Mouse (Mus musculus): ENCODE data around the gene Olfr558. TPM values are rescaled to one million over a fixed set of nuclear protein-coding genes. Genes with fewer than 3 reads are reported as not detected.

Gene Olfr558
- polyA plus RNA-seq (2016; fragmentation: Nextera tagmentation; extraction: Ambion mirVana), result not detected in 2 replicates

GRCm38 (mm10) chr7:102701915-102702314, at the start of gene Olfr558:
Gene Olfr558, plus strand, starts transcription at chr7:102702215.
- no peaks in the 10 kb centered on the region for H3K27me3 ChIP-seq (ENCODE audit: insufficient read depth, poor library complexity, severe bottlenecking)
- H3K36me3 ChIP-seq, result no peaks in the 10 kb centered on the region
- no peaks in the 10 kb centered on the region for H3K4me1 ChIP-seq
- no peak for DNase-seq (ENCODE audit: low spot score)
- no peaks in the 10 kb centered on the region for H3K9me3 ChIP-seq
- H3K27ac ChIP-seq, result no peak within 1 kb of the TSS
- H3K4me3 ChIP-seq, result no peak within 1 kb of the TSS

GRCm38 (mm10) chr7:102658523-102658922, 43.5 kb upstream of the Olfr558 start, which contains the start of gene Olfr555:
Gene Olfr555, plus strand, starts transcription at chr7:102658823.
- Histone ChIP-seq H3K9me3 (no peaks in the 10 kb centered on the region), H3K27ac (no peak within 1 kb of the TSS), H3K27me3 (ENCODE audit: insufficient read depth, poor library complexity, severe bottlenecking) (no peaks in the 10 kb centered on the region), H3K4me1 (no peaks in the 10 kb centered on the region), H3K36me3 (no peaks in the 10 kb centered on the region), H3K4me3 (no peak within 1 kb of the TSS)
- 67% methylated on average over 1 of the region's 1 CpGs for WGBS
- DNase-seq (ENCODE audit: low spot score), result no peak

- Histone ChIP-seq H3K36me3 (no peaks in the 10 kb centered on the region), H3K4me3 (no peak within 1 kb of the TSS), H3K9me3 (no peaks in the 10 kb centered on the region), H3K27me3 (ENCODE audit: insufficient read depth, poor library complexity, severe bottlenecking) (no peaks in the 10 kb centered on the region), H3K27ac (no peak within 1 kb of the TSS), H3K4me1 (no peaks in the 10 kb centered on the region)
- WGBS, result 56% methylated on average over 3 of the region's 3 CpGs
- no peak for DNase-seq (ENCODE audit: low spot score)
These were observed 37.4 kb upstream of the Olfr558 start, which contains the start of gene Olfr556 for GRCm38 (mm10) chr7:102664599-102664998. Gene Olfr556, plus strand, starts transcription at chr7:102664899.

- WGBS, result 29% methylated on average over 2 of the region's 2 CpGs
- no peak for DNase-seq (ENCODE audit: low spot score)
- H3K9me3 ChIP-seq, result no peaks in the 10 kb centered on the region
- H3K27ac ChIP-seq, result no peak overlapping the region
- no peaks in the 10 kb centered on the region for H3K4me1 ChIP-seq
- no peaks in the 10 kb centered on the region for H3K36me3 ChIP-seq
- H3K4me3 ChIP-seq, result no peak overlapping the region
- no peaks in the 10 kb centered on the region for H3K27me3 ChIP-seq (ENCODE audit: insufficient read depth, poor library complexity, severe bottlenecking)
These were observed 36.6 kb upstream of the Olfr558 start for GRCm38 (mm10) chr7:102665378-102665777.

GRCm38 (mm10) chr7:102676225-102676624, 25.8 kb upstream of the Olfr558 start:
- Histone ChIP-seq H3K4me1 (peaks cover 17% of the 10 kb centered on the region; the same call in 1 of the 2 replicates), H3K36me3 (peaks cover 18% of the 10 kb centered on the region; the same call in 1 of the 2 replicates), H3K4me3 (no peak overlapping the region), H3K9me3 (no peaks in the 10 kb centered on the region), H3K27me3 (ENCODE audit: insufficient read depth, poor library complexity, severe bottlenecking) (no peaks in the 10 kb centered on the region), H3K27ac (no peak overlapping the region)
- DNase-seq (ENCODE audit: low spot score), result no peak
- WGBS, result 76% methylated on average over 2 of the region's 2 CpGs

GRCm38 (mm10) chr7:102681916-102682315, 20.1 kb upstream of the Olfr558 start:
- Histone ChIP-seq H3K36me3 (peaks cover 38% of the 10 kb centered on the region), H3K27ac (no peak overlapping the region), H3K4me3 (no peak overlapping the region), H3K9me3 (no peaks in the 10 kb centered on the region), H3K27me3 (ENCODE audit: insufficient read depth, poor library complexity, severe bottlenecking) (no peaks in the 10 kb centered on the region), H3K4me1 (peaks cover 17% of the 10 kb centered on the region; the same call in 1 of the 2 replicates)
- no peak for DNase-seq (ENCODE audit: low spot score)
- 86% methylated on average over 1 of the region's 1 CpGs for WGBS

GRCm38 (mm10) chr7:102686944-102687501, 15.0 kb upstream of the Olfr558 start, which contains the start of gene Trim68:
Gene Trim68, minus strand, starts transcription at chr7:102687327.
- H3K4me3 ChIP-seq, result peak within 1 kb of the TSS; percentile 63
- under 1% methylated on average over 40 of the region's 40 CpGs for WGBS
- peak; percentile 98 for DNase-seq (ENCODE audit: low spot score)
- H3K9me3 ChIP-seq, result no peaks in the 10 kb centered on the region
- peak within 1 kb of the TSS; percentile 88 for H3K27ac ChIP-seq
- no peaks in the 10 kb centered on the region for H3K4me1 ChIP-seq
- H3K36me3 ChIP-seq, result peaks cover 15% of the 10 kb centered on the region
- no peaks in the 10 kb centered on the region for H3K27me3 ChIP-seq (ENCODE audit: insufficient read depth, poor library complexity, severe bottlenecking)

- no peaks in the 10 kb centered on the region for H3K9me3 ChIP-seq
- DNase-seq (ENCODE audit: low spot score), result no peak
- WGBS, result 69% methylated on average over 5 of the region's 5 CpGs
- no peaks in the 10 kb centered on the region for H3K27me3 ChIP-seq (ENCODE audit: insufficient read depth, poor library complexity, severe bottlenecking)
- H3K36me3 ChIP-seq, result no peaks in the 10 kb centered on the region
- no peak within 1 kb of the TSS for H3K27ac ChIP-seq
- no peaks in the 10 kb centered on the region for H3K4me1 ChIP-seq
- H3K4me3 ChIP-seq, result no peak within 1 kb of the TSS
These were observed 6.5 kb upstream of the Olfr558 start, which contains the start of gene Olfr557 for GRCm38 (mm10) chr7:102695358-102696125. Gene Olfr557, plus strand, starts transcription at chr7:102695910.

- no peaks in the 10 kb centered on the region for H3K36me3 ChIP-seq
- H3K4me1 ChIP-seq, result no peaks in the 10 kb centered on the region
- H3K9me3 ChIP-seq, result no peaks in the 10 kb centered on the region
- no peaks in the 10 kb centered on the region for H3K27me3 ChIP-seq (ENCODE audit: insufficient read depth, poor library complexity, severe bottlenecking)
- no peak overlapping the region for H3K4me3 ChIP-seq
- 91% methylated on average over 7 of the region's 7 CpGs for WGBS
- DNase-seq (ENCODE audit: low spot score), result no peak
- no peak overlapping the region for H3K27ac ChIP-seq
These were observed 3.6 kb upstream of the Olfr558 start for GRCm38 (mm10) chr7:102698461-102698860.

GRCm38 (mm10) chr7:102718970-102719369, 17.0 kb downstream of the Olfr558 start, which contains the start of gene Olfr33:
Gene Olfr33, minus strand, starts transcription at chr7:102719070.
- H3K4me3 ChIP-seq, result no peak within 1 kb of the TSS
- H3K9me3 ChIP-seq, result no peaks in the 10 kb centered on the region
- no peaks in the 10 kb centered on the region for H3K27me3 ChIP-seq (ENCODE audit: insufficient read depth, poor library complexity, severe bottlenecking)
- no peaks in the 10 kb centered on the region for H3K4me1 ChIP-seq
- H3K27ac ChIP-seq, result no peak within 1 kb of the TSS
- H3K36me3 ChIP-seq, result no peaks in the 10 kb centered on the region
- DNase-seq (ENCODE audit: low spot score), result no peak
- WGBS, result 30% methylated on average over 1 of the region's 1 CpGs

- Histone ChIP-seq H3K27ac (no peak within 1 kb of the TSS), H3K27me3 (ENCODE audit: insufficient read depth, poor library complexity, severe bottlenecking) (no peaks in the 10 kb centered on the region), H3K36me3 (no peaks in the 10 kb centered on the region), H3K9me3 (no peaks in the 10 kb centered on the region), H3K4me3 (no peak within 1 kb of the TSS), H3K4me1 (no peaks in the 10 kb centered on the region)
- no peak for DNase-seq (ENCODE audit: low spot score)
These were observed 25.4 kb downstream of the Olfr558 start, which contains the start of gene Olfr559 for GRCm38 (mm10) chr7:102727391-102727790. Gene Olfr559, minus strand, starts transcription at chr7:102727491.

- Histone ChIP-seq H3K4me1 (no peaks in the 10 kb centered on the region), H3K27ac (no peak overlapping the region), H3K4me3 (no peak overlapping the region), H3K9me3 (no peaks in the 10 kb centered on the region), H3K27me3 (ENCODE audit: insufficient read depth, poor library complexity, severe bottlenecking) (no peaks in the 10 kb centered on the region), H3K36me3 (no peaks in the 10 kb centered on the region)
- no peak for DNase-seq (ENCODE audit: low spot score)
- 31% methylated on average over 1 of the region's 1 CpGs for WGBS
These were observed 31.8 kb downstream of the Olfr558 start for GRCm38 (mm10) chr7:102733793-102734192.

- Histone ChIP-seq H3K27me3 (ENCODE audit: insufficient read depth, poor library complexity, severe bottlenecking) (no peaks in the 10 kb centered on the region), H3K27ac (no peak overlapping the region), H3K9me3 (no peaks in the 10 kb centered on the region), H3K4me3 (no peak overlapping the region), H3K4me1 (no peaks in the 10 kb centered on the region), H3K36me3 (no peaks in the 10 kb centered on the region)
- 41% methylated on average over 2 of the region's 2 CpGs for WGBS
- DNase-seq (ENCODE audit: low spot score), result no peak
These were observed 35.7 kb downstream of the Olfr558 start for GRCm38 (mm10) chr7:102737705-102738104.

Data from heart, embryonic 10.5 days (tissue).